Mouse (Mus musculus) thymus, adult 2 months (tissue): ENCODE measurements around the gene Krt14.

Experiments used
- CTCF ChIP-seq: fragments of 200-500 bp; IDR thresholded peaks from 2 replicates; pipeline ENCODE4 v1.5.1; 2012; ENCODE audit warnings: mild to moderate bottlenecking, control low read depth, low read length, moderate library complexity, borderline replicate concordance; ENCODE audit not compliant: control insufficient read depth, poor library complexity, insufficient read depth; ENCODE audit errors: extremely low read depth
- POLR2A ChIP-seq: fragments of 200-500 bp; IDR thresholded peaks from 2 replicates; pipeline ENCODE4 v1.6.1; 2012; ENCODE audit warnings: mild to moderate bottlenecking, low read length, control low read depth, moderate library complexity; ENCODE audit not compliant: control insufficient read depth, poor library complexity, insufficient read depth; ENCODE audit errors: extremely low read depth

- TF ChIP-seq POLR2A (no peak), CTCF (no peak)
Observed at GRCm38 (mm10) chr11:100207498-100207897, at the start of gene Krt14.
